Mouse (Mus musculus): ENCODE data around the gene Clec2d.

The Clec2d gene

GRCm38 (mm10) chr6:129228935-129229773 is 48.7 kb downstream of the Clec2d start:
- DNase-seq = no peak

GRCm38 (mm10) chr6:129229774-129230578 is 49.6 kb downstream of the Clec2d start:
- no peak for DNase-seq

- no peak for DNase-seq
These were observed 51.8 kb downstream of the Clec2d start for GRCm38 (mm10) chr6:129232005-129232841.

- peak; percentile 68 for DNase-seq
These were observed 52.4 kb downstream of the Clec2d start for GRCm38 (mm10) chr6:129232842-129233205.

GRCm38 (mm10) chr6:129233366-129233954 is 53.0 kb downstream of the Clec2d start:
- DNase-seq = no peak

GRCm38 (mm10) chr6:129233955-129234369 is 53.5 kb downstream of the Clec2d start:
- no peak for DNase-seq

- peak; percentile 27 for DNase-seq
These were observed 54.3 kb downstream of the Clec2d start for GRCm38 (mm10) chr6:129234456-129235360.

GRCm38 (mm10) chr6:129235855-129236461 is 55.5 kb downstream of the Clec2d start:
- DNase-seq = peak; percentile 64

All from layer of hippocampus, adult 9-11 months (tissue).